ENCODE assay signal across 7 mouse cellular contexts in the genomic region with DNA sequence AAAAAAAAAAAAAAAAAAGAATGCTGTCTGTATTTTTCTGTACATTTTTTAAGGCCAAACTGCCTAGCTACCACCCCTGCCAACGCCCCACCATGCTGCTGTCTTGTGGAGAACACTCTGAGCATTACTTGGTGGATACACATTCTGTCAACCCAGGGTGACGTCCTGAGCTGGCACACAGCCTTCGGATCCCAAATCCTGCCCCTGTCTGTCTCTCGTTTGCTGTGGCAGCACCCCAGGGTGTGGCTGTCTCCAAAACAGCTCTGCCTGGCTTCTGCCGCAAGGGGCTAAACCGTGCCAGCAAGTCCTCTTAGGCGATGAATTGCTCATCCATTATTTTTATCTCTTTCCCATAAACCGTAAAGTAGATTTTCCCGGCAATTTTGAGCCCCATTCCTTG. TPM values are rescaled to one million over a fixed set of nuclear protein-coding genes. Genes with fewer than 3 reads are reported as not detected.
DNase-seq lines count a peak whose midpoint lies in the region.

No protein-coding gene starts in this region.

- DNase-seq in layer of hippocampus, adult 9-11 months, result peak; percentile 36
- DNase-seq in layer of hippocampus, adult 9-10 months (ENCODE audit: low spot score), result no peak
- DNase-seq in cerebellum, postnatal 25 days, result peak; percentile 76 to 82
- peak; percentile 30 for DNase-seq in heart, postnatal 4 days
- DNase-seq in right cerebral cortex, postnatal 4 days, result peak; percentile 29
- DNase-seq in embryo, embryonic 10.5 days (ENCODE audit: low spot score), result no peak
- no peak for DNase-seq in thymus, postnatal 0 days (ENCODE audit: low spot score)

RNA-seq across cellular contexts. Expression of a gene that starts 29.7 kb away (rescaled TPM):
- total RNA-seq in heart, postnatal 4 days (2021), result 1 to 10 TPM in 1 of 2 experiments, under 1 TPM in 1; 0.95 to 1.3 TPM
- 1.4 and 1.9 TPM in 2 replicates for polyA plus RNA-seq in thymus, postnatal 0 days (2015; fragmentation: Nextera tagmentation; extraction: Ambion mirVana)

RNA-seq across cellular contexts. Expression of a gene that starts 51.8 kb away (rescaled TPM):
- 10 to 100 TPM; 47.4 to 49.2 TPM for total RNA-seq in heart, postnatal 4 days (2021)
- polyA plus RNA-seq in thymus, postnatal 0 days (2015; fragmentation: Nextera tagmentation; extraction: Ambion mirVana), result 11.7 and 12.4 TPM in 2 replicates

RNA-seq across cellular contexts. Expression of a gene that starts 54.6 kb away (rescaled TPM):
- total RNA-seq in heart, postnatal 4 days (2021), result 1 to 10 TPM; 9.4 to 9.5 TPM
- 2.4 and 2.8 TPM in 2 replicates for polyA plus RNA-seq in thymus, postnatal 0 days (2015; fragmentation: Nextera tagmentation; extraction: Ambion mirVana)

Comparison
In these comparisons a context has a peak if more than half of its experiments do, and no peak if none do; other contexts are left out.
1. DNase-seq: peak in layer of hippocampus, adult 9-11 months (single experiment), cerebellum, postnatal 25 days (2 of 2), heart, postnatal 4 days (single experiment) and right cerebral cortex, postnatal 4 days (single experiment); none in layer of hippocampus, adult 9-10 months (single experiment), embryo, embryonic 10.5 days (single experiment) and thymus, postnatal 0 days (single experiment).